Mouse (Mus musculus) layer of hippocampus, postnatal 25 days (tissue): ENCODE data around the gene Mroh2a. TPM values are rescaled to one million over a fixed set of nuclear protein-coding genes. Genes with fewer than 3 reads are reported as not detected.

Source experiments
- DNase-seq, 2 experiments: peaks; one replicate each; pipeline ENCODE4 v3.0.0; 2022; ENCODE audit warnings: mixed read lengths in 2 of 2, low spot score in 1 of 2; ENCODE audit errors: extremely low spot score in 1 of 2
- total RNA-seq, 2 experiments: library from RNA; stranded (reverse); gene quantifications; 2 replicates each; pipeline ENCODE4 v1.2.3; 2021

Mroh2a gene
- total RNA-seq, 2 experiments from 2014 or later, result 0.21 TPM; not detected in 1

- DNase-seq, result no peak
Measured at GRCm38 (mm10) chr1:88233421-88234247, 6.8 kb downstream of the Mroh2a start.

GRCm38 (mm10) chr1:88234248-88234610 lies 7.4 kb downstream of the Mroh2a start:
- DNase-seq, result no peak

- no peak for DNase-seq
Measured at GRCm38 (mm10) chr1:88234646-88235045, 7.9 kb downstream of the Mroh2a start.

DNA sequence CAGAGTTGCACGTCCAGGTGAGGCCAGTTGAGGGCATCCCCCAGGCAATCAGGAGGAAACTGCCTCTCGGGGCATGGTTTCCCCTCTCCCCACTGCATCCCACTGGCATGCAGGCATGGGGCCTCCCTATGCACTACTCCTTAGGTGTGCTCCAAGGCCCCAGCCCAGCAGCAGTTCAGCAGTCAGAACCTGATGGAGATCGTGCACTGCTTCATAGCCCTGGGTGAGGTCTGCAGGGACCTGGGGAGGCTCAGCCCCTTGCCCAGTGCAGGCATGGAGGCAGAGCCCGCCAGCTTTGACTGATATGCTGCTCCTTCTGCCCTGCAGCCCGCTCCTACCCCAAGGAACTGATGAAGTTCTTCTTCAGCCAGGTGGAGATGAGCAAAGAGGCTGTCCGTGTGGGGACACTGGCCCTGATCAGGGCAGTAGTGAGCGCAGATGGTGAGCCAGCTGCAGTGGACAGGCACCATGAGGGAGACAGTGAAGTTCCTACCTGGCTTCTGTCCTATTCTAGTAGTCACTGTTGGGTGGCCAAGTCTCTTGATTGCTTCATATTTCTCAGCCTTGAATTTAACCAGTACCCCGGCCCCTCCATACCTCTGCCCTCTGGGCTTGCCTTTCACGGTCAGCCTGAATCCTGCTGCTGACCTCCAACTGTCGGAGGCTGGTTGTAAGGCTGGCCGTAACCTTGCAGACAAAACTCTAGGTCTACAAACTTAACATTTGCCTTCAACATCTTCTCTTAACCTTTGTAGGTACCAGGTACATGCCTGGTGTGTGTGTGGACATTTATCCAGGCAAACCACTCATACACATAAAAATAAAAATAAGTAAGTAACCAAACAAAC lies 8.5 kb downstream of the Mroh2a start:
- no peak for DNase-seq

DNA sequence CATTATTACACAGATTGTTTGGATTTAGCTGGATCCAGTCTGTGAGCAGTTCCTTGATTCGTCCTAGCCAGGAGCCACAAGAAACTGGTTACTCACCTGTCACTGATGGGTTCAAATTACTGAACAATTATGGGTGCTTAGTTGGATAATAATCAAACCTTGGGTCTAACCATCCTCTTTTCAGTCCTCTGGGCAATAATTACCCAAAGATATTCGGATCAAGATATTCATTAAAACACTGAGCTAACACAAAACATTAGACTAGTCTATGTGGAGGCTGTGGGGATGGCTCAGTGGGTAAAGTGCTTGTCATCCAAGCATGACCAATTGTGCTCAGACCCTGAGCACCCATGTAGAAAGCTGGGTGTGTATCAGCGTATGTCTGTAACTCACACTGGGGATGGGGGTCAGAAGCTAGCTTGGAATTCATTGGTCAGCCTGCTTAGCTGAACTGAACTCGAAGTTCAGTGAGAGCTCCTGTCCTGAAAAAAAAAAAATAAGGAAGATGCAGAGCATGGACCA lies 9.2 kb downstream of the Mroh2a start:
- no peak for DNase-seq

- no peak for DNase-seq
Measured at GRCm38 (mm10) chr1:88237311-88237710, 10.5 kb downstream of the Mroh2a start.

DNA sequence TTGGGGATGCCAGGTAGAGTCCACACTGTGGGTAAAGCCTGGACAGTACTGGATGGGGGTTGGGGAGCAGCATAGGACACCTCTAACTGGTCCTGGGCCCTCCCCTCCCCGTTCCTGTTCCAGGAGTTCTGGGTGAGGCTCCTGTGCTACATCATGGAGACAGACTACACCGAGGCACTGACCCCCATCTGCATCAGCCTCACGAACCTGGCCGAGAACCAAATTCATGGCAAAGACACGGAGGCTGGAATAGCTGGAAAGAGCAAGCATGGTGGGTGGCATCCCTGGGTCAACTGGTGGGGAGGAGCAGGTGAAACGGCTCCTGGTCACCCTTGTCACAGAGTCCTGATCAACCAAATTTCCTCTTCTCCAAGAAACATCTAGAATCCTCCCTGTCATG lies 12.0 kb downstream of the Mroh2a start:
- DNase-seq, result no peak

- DNase-seq, result no peak
Measured at GRCm38 (mm10) chr1:88240072-88240471, 13.3 kb downstream of the Mroh2a start.

- no peak for DNase-seq
Measured at GRCm38 (mm10) chr1:88240579-88240978, 13.8 kb downstream of the Mroh2a start.

- DNase-seq, result no peak
Measured at GRCm38 (mm10) chr1:88243861-88244260, 17.1 kb downstream of the Mroh2a start.

- DNase-seq, result no peak
Measured at GRCm38 (mm10) chr1:88245881-88246280, 19.1 kb downstream of the Mroh2a start.

GRCm38 (mm10) chr1:88246386-88246785 lies 19.6 kb downstream of the Mroh2a start:
- no peak for DNase-seq

DNA sequence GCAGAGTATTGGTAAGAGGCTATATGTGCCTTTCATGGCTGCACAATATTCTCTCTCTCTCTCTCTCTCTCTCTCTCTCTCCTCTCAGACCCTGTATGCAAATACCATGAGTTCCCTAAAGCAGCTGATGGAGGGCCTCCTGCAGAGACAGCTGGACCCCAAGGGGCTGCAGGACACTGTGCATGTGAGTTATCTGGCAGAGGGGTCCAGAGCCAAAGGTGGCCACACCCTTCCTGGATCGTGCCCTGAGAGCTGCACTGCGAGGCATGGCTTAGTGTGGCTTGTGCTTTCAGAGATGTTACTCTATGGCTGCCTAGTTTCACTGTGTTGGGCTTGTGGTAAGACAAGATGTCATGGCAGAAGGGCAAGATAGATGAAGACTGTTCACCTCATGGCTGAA lies 20.9 kb downstream of the Mroh2a start:
- no peak for DNase-seq

- DNase-seq, result no peak
Measured at GRCm38 (mm10) chr1:88248658-88249057, 21.9 kb downstream of the Mroh2a start.

DNA sequence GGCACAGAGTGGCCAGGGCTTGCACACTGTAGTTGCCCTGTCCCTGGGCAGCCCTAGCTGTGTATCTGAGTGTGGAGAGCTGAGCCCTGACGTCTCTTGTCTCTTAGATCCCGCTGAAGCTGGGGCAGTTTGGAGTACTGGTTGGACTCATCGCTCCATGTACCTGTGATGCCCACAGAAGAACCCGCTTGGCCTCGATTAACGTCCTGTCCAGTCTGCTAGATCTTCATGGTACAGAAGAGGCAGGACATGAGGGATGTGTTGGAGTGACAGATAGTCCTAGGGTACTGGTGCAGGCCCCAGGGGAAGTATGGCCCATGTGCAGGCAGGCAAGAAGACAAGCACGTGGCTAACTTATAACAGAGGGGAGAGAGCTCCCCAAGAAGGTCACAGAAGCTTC lies 22.8 kb downstream of the Mroh2a start:
- DNase-seq, result no peak

- no peak for DNase-seq
Measured at GRCm38 (mm10) chr1:88250023-88250422, 23.2 kb downstream of the Mroh2a start.

DNA sequence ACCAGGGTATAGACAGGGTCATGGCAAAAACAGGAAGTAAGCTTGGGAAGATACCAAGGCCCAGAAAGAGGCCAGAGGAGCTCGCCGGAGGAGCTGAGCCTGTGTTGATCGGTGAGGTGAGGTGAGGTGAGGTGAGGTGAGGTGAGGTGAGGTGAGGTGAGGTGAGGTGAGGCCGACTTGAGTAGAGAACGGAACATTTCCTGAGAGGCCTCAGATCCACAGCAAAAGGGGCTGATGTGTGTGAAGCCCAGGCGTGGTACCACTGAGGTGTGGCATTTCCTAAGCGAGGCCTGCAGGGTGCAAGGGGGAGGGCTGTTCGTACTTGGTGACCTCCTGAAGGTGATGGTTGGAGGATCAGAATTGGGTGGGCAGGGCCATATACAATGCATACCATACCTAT lies 26.3 kb downstream of the Mroh2a start:
- DNase-seq, result no peak

- no peak for DNase-seq
Measured at GRCm38 (mm10) chr1:88253540-88253939, 26.8 kb downstream of the Mroh2a start.

DNA sequence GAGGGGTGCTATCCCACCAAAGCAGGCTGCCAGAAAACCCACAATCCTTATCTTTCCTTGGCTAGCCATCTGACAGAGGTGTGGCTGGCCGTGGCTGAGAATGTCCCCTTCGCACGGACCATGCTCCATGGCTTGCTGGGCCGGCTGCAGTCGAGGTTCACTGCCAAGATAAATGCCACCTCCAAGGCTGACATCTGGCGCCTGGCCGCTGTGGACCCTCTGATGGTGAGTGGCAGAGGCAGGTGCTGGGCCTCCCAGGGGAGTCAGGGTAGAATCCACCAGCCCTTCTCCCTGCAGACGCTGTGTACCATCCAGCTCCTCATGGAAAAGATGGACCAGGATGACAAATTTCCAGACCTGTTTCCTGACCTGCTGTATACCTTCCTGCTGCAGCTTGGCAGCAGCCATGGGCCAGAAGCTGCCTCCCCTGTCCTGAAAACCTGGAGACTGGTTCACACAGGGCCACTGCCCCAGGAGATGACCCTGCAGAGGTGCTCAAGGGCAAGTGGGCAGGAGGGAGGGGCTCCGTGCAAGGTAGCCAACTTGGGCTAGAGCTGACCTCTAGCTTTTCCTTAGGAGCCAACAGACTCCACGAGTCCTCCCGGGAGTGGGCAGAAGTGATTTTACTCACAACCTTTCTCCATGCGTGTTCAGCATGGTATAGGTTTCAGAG lies 28.1 kb downstream of the Mroh2a start:
- no peak for DNase-seq

- no peak for DNase-seq
Measured at GRCm38 (mm10) chr1:88255466-88255857, 28.7 kb downstream of the Mroh2a start.
